Mouse (Mus musculus) limb, embryonic 11.5 days (tissue): ENCODE measurements around the gene Slc13a4. TPM values are rescaled to one million over a fixed set of nuclear protein-coding genes. Genes with fewer than 3 reads are reported as not detected.

Experiments used
- ATAC-seq: fragments of 200-750 bp; cut with Nextera tagmentation; 2 replicates; pipeline ENCODE4 v1.8.0; 2017; ENCODE audit warnings: low read depth; ENCODE audit not compliant: insufficient number of reproducible peaks, low FRiP score, low TSS enrichment
- DNase-seq: peaks from one replicate; pipeline ENCODE4 v3.0.0-alpha.2; 2015; ENCODE audit warnings: low spot score
- H3K27ac ChIP-seq: fragments of 300-500 bp; sonication (generic); replicated peaks from 2 replicates; pipeline ENCODE4 v1.5.1; 2014; ENCODE audit warnings: low read depth, mild to moderate bottlenecking, low read length
- H3K27me3 ChIP-seq: fragments of 300-500 bp; sonication (generic); 2 replicates; pipeline ENCODE4 v1.6.1; 2014; ENCODE audit warnings: mild to moderate bottlenecking, low read length, mixed read lengths; ENCODE audit not compliant: control insufficient read depth, insufficient read depth
- H3K36me3 ChIP-seq: fragments of 300-500 bp; sonication (generic); 2 replicates; pipeline ENCODE4 v1.6.1; 2014; ENCODE audit warnings: mild to moderate bottlenecking, low read length, moderate library complexity, mixed read lengths; ENCODE audit not compliant: control insufficient read depth, insufficient read depth
- H3K4me1 ChIP-seq: fragments of 300-500 bp; sonication (generic); 2 replicates; pipeline ENCODE4 v1.6.1; 2014; ENCODE audit warnings: low read length, mixed read lengths; ENCODE audit not compliant: control insufficient read depth, insufficient read depth
- H3K4me2 ChIP-seq: fragments of 300-500 bp; sonication (generic); 2 replicates; pipeline ENCODE4 v1.6.1; 2014; ENCODE audit warnings: low read depth, mild to moderate bottlenecking, moderate library complexity; ENCODE audit not compliant: severe bottlenecking
- H3K4me3 ChIP-seq: fragments of 300-500 bp; sonication (generic); 2 replicates; pipeline ENCODE4 v1.5.1; 2014; ENCODE audit warnings: low read depth, low read length
- H3K9ac ChIP-seq: fragments of 300-500 bp; sonication (generic); 2 replicates; pipeline ENCODE4 v1.6.1; 2014; ENCODE audit warnings: mild to moderate bottlenecking, low read length
- H3K9me3 ChIP-seq: fragments of 300-500 bp; sonication (generic); 2 replicates; pipeline ENCODE4 v1.6.1; 2016; ENCODE audit warnings: low read length; ENCODE audit not compliant: control insufficient read depth
- WGBS: fragments of 180-500 bp; shearing (Covaris S2); extraction: QIAGEN DNeasy Blood & Tissue Kit; methylation state at CpG from one replicate; pipeline ENCODE4 v1.1.7; 2014; 5-methylcytosine and 5-hydroxymethylcytosine counted together
- polyA plus RNA-seq: library from polyadenylated mRNA; unstranded; fragments of >200 nt; fragmentation: Nextera tagmentation; extraction: Ambion mirVana; gene quantifications from 2 replicates; pipeline ENCODE4 v1.2.1, GENCODE M21; 2014

Slc13a4 gene
- polyA plus RNA-seq: 0.13 and 0.24 TPM in 2 replicates

DNA sequence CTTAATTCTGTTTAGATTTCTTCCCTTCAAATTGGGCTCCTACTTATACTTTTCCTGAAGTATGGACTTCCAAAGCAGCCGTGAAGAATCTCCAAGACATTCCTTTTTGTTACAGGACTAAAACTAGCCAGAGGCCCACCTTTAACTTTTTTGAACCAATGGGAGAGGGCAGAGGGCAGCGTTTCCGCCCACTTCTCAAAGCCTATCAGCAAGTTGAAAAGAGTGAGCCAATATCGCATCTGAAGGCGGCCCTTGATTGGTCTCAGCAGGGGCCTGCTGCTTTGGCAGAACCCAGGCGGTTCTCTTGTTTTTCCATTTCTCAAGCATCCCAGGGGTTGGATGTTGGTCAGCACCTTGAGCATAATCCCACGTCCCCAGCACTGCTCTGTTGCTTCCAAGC lies at the start of gene Slc13a4:
Gene Slc13a4 (minus strand): TSS at position 95 of the 400 bp plus-strand sequence.
- Histone ChIP-seq H3K4me3 (no peak within 1 kb of the TSS), H3K36me3 (no peaks in the 10 kb centered on the region), H3K4me1 (no peaks in the 10 kb centered on the region), H3K4me2 (no peak within 1 kb of the TSS), H3K9me3 (no peaks in the 10 kb centered on the region), H3K9ac (no peak within 1 kb of the TSS), H3K27me3 (no peaks in the 10 kb centered on the region), H3K27ac (no peak within 1 kb of the TSS)
- ATAC-seq (no peak), DNase-seq (no peak)
- WGBS: 29% methylated on average over 7 of the region's 7 CpGs

- Histone ChIP-seq H3K27me3 (no peaks in the 10 kb centered on the region), H3K4me2 (no peak overlapping the region), H3K36me3 (no peaks in the 10 kb centered on the region), H3K27ac (peak overlapping the region; percentile 76), H3K4me1 (peaks cover 16% of the 10 kb centered on the region), H3K9me3 (no peaks in the 10 kb centered on the region), H3K4me3 (no peak overlapping the region), H3K9ac (no peak overlapping the region)
- ATAC-seq (no peak), DNase-seq (no peak)
- 84% methylated on average over 3 of the region's 3 CpGs for WGBS
Observed at GRCm38 (mm10) chr6:35355320-35355719, 47.4 kb upstream of the Slc13a4 start.

- DNase-seq: peak; percentile 89
- Histone ChIP-seq H3K9me3 (no peaks in the 10 kb centered on the region), H3K9ac (no peak overlapping the region), H3K4me3 (no peak overlapping the region; the same call in 1 of the 2 replicates), H3K27ac (peak overlapping the region; percentile 90), H3K4me1 (peaks cover 18% of the 10 kb centered on the region), H3K27me3 (no peaks in the 10 kb centered on the region), H3K36me3 (no peaks in the 10 kb centered on the region), H3K4me2 (peak overlapping the region; percentile 31; the same call in 1 of the 2 replicates)
- peak; percentile 89 for ATAC-seq
- WGBS: under 1% methylated on average over 6 of the region's 6 CpGs
Observed at GRCm38 (mm10) chr6:35354622-35354998, 46.7 kb upstream of the Slc13a4 start.

- 5% methylated on average over 17 of the region's 18 CpGs for WGBS
- H3K9me3 ChIP-seq: no peaks in the 10 kb centered on the region
- H3K4me2 ChIP-seq: peak overlapping the region; percentile 31
- peaks cover 18% of the 10 kb centered on the region for H3K4me1 ChIP-seq
- peak; percentile 24 for ATAC-seq
- H3K9ac ChIP-seq: peak overlapping the region; percentile 41; the same call in 1 of the 2 replicates
- H3K27ac ChIP-seq: peak overlapping the region; percentile 90
- peak overlapping the region; percentile 19; the same call in 1 of the 2 replicates for H3K4me3 ChIP-seq
- peak; percentile 62 for DNase-seq
- H3K27me3 ChIP-seq: no peaks in the 10 kb centered on the region
- no peaks in the 10 kb centered on the region for H3K36me3 ChIP-seq
Observed at GRCm38 (mm10) chr6:35353846-35354621, 46.1 kb upstream of the Slc13a4 start.

DNA sequence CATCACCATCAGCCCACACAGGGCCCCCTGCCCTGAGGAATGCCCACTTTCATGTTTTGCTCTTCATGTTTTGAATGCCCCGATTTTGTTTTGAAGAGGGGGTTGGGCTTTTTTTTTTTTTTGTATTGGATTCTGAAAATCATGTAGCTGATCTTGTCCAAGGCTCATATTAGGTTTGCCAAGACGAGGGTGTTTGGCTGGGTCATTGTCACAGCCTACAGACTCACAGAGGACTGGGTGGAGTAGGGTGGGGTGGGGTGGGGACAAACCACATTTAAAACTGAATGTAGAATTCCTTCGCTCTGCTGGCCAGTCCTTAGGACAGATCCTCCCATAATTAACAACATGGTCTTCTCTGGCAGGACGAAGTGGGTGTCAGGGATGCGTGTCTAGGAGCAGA lies 45.5 kb upstream of the Slc13a4 start:
- H3K9me3 ChIP-seq: no peaks in the 10 kb centered on the region
- WGBS: 42% methylated on average over 5 of the region's 5 CpGs
- no peak; the same call in 1 of the 2 replicates for ATAC-seq
- no peaks in the 10 kb centered on the region for H3K27me3 ChIP-seq
- H3K27ac ChIP-seq: peak overlapping the region; percentile 90
- no peak for DNase-seq
- no peak overlapping the region for H3K4me3 ChIP-seq
- peaks cover 18% of the 10 kb centered on the region for H3K4me1 ChIP-seq
- peak overlapping the region; percentile 31; the same call in 1 of the 2 replicates for H3K4me2 ChIP-seq
- no peaks in the 10 kb centered on the region for H3K36me3 ChIP-seq
- H3K9ac ChIP-seq: no peak overlapping the region; the same call in 1 of the 2 replicates

DNA sequence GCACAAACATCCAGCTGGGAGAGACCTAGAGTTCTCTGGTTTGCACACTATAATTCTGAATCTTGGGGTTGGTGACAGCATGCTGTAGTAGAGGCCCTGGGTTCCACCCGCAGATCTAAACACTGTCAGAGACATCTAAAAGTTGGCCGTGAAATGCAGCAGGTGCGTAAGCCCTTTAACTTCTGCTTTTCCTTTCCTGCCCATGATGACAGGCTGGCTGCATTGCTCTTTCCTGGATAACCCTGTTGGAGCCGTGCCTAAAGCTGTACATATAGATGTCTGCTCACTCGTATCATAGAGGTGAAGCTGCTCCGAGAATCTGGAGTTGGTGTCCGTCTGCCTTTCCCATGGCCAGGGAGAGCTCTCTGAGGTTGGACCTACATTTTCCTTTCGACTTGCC lies 44.9 kb upstream of the Slc13a4 start:
- ATAC-seq: no peak
- no peak overlapping the region for H3K4me3 ChIP-seq
- no peaks in the 10 kb centered on the region for H3K27me3 ChIP-seq
- H3K36me3 ChIP-seq: no peaks in the 10 kb centered on the region
- 0 out of 2 replicates have a peak overlapping the region, but pooled peaks have one; percentile 90 for H3K27ac ChIP-seq
- H3K4me2 ChIP-seq: no peak overlapping the region
- peaks cover 18% of the 10 kb centered on the region for H3K4me1 ChIP-seq
- H3K9me3 ChIP-seq: no peaks in the 10 kb centered on the region
- 86% methylated on average over 8 of the region's 8 CpGs for WGBS
- no peak overlapping the region for H3K9ac ChIP-seq
- DNase-seq: no peak

GRCm38 (mm10) chr6:35351826-35352225 lies 43.9 kb upstream of the Slc13a4 start:
- H3K9me3 ChIP-seq: no peaks in the 10 kb centered on the region
- no peak for DNase-seq
- H3K9ac ChIP-seq: no peak overlapping the region
- no peaks in the 10 kb centered on the region for H3K27me3 ChIP-seq
- peaks cover 18% of the 10 kb centered on the region for H3K4me1 ChIP-seq
- H3K27ac ChIP-seq: no peak overlapping the region
- no peaks in the 10 kb centered on the region for H3K36me3 ChIP-seq
- ATAC-seq: no peak
- no peak overlapping the region for H3K4me2 ChIP-seq
- no peak overlapping the region for H3K4me3 ChIP-seq
- 88% methylated on average over 3 of the region's 3 CpGs for WGBS

- DNase-seq (no peak), ATAC-seq (no peak)
- H3K27me3 ChIP-seq: no peaks in the 10 kb centered on the region
- no peaks in the 10 kb centered on the region for H3K36me3 ChIP-seq
- WGBS: 48% methylated on average over 7 of the region's 7 CpGs
- no peak overlapping the region for H3K27ac ChIP-seq
- no peaks in the 10 kb centered on the region for H3K9me3 ChIP-seq
- no peak overlapping the region for H3K4me3 ChIP-seq
- peaks cover 18% of the 10 kb centered on the region for H3K4me1 ChIP-seq
- no peak overlapping the region for H3K4me2 ChIP-seq
- no peak overlapping the region for H3K9ac ChIP-seq
Observed at GRCm38 (mm10) chr6:35349784-35350183, 41.9 kb upstream of the Slc13a4 start.
